Mouse (Mus musculus) neural tube, embryonic 12.5 days (tissue): ENCODE measurements around the gene Rtn4rl1. TPM values are rescaled to one million over a fixed set of nuclear protein-coding genes. Genes with fewer than 3 reads are reported as not detected.

Experiments
- ATAC-seq: fragments of 200-750 bp; cut with Nextera tagmentation; 2 replicates; pipeline ENCODE4 v1.8.0; 2017; ENCODE audit warnings: low read depth, mild to moderate bottlenecking, moderate TSS enrichment, moderate library complexity; ENCODE audit not compliant: low FRiP score
- H3K27ac ChIP-seq: fragments of 300-500 bp; sonication (generic); 2 replicates; pipeline ENCODE4 v1.5.1; 2016
- H3K27me3 ChIP-seq: fragments of 300-500 bp; sonication (generic); replicated peaks from 2 replicates; pipeline ENCODE4 v1.6.1; 2016; ENCODE audit warnings: mild to moderate bottlenecking
- H3K36me3 ChIP-seq: fragments of 300-500 bp; sonication (generic); 2 replicates; pipeline ENCODE4 v1.6.1; 2016; ENCODE audit warnings: mild to moderate bottlenecking
- H3K4me1 ChIP-seq: fragments of 300-500 bp; sonication (generic); 2 replicates; pipeline ENCODE4 v1.6.1; 2016
- H3K4me2 ChIP-seq: fragments of 300-500 bp; sonication (generic); replicated peaks from 2 replicates; pipeline ENCODE4 v1.6.1; 2016; ENCODE audit warnings: mild to moderate bottlenecking
- H3K4me3 ChIP-seq: fragments of 300-500 bp; sonication (generic); 2 replicates; pipeline ENCODE4 v1.5.1; 2016
- H3K9ac ChIP-seq: fragments of 300-500 bp; sonication (generic); 2 replicates; pipeline ENCODE4 v1.6.1; 2016; ENCODE audit warnings: mild to moderate bottlenecking
- H3K9me3 ChIP-seq: fragments of 300-500 bp; sonication (generic); 2 replicates; pipeline ENCODE4 v1.6.1; 2016; ENCODE audit warnings: mild to moderate bottlenecking
- WGBS: fragments of 180-500 bp; shearing (Covaris S2); methylation state at CpG from one replicate; pipeline ENCODE4 v1.1.7; 2016; 5-methylcytosine and 5-hydroxymethylcytosine counted together
- polyA plus RNA-seq: library from polyadenylated mRNA; unstranded; fragments of >200 nt; fragmentation: Nextera tagmentation; extraction: Ambion mirVana; gene quantifications from 2 replicates; pipeline ENCODE4 v1.2.1, GENCODE M21; 2016

The Rtn4rl1 gene
- polyA plus RNA-seq, 1 experiment from 2014 or later = 14.5 TPM

- H3K9ac ChIP-seq = no peak overlapping the region
- ATAC-seq = no peak
- no peaks in the 10 kb centered on the region for H3K27me3 ChIP-seq
- H3K4me2 ChIP-seq = no peak overlapping the region
- no peak overlapping the region for H3K4me3 ChIP-seq
- H3K36me3 ChIP-seq = no peaks in the 10 kb centered on the region
- 61% methylated on average over 7 of the region's 7 CpGs for WGBS
- H3K4me1 ChIP-seq = peaks cover 8% of the 10 kb centered on the region; the same call in 1 of the 2 replicates
- H3K9me3 ChIP-seq = no peaks in the 10 kb centered on the region
- no peak overlapping the region for H3K27ac ChIP-seq
These were observed 58.0 kb downstream of the Rtn4rl1 start for GRCm38 (mm10) chr11:75251557-75252070.

GRCm38 (mm10) chr11:75254252-75254912 lies 60.8 kb downstream of the Rtn4rl1 start:
- WGBS = 74% methylated on average over 13 of the region's 13 CpGs
- no peaks in the 10 kb centered on the region for H3K36me3 ChIP-seq

GRCm38 (mm10) chr11:75255330-75255729 lies 61.7 kb downstream of the Rtn4rl1 start:
- WGBS = 89% methylated on average over 5 of the region's 5 CpGs
- no peaks in the 10 kb centered on the region for H3K27me3 ChIP-seq
- no peak overlapping the region for H3K4me2 ChIP-seq
- no peak overlapping the region for H3K27ac ChIP-seq
- no peak for ATAC-seq
- H3K9ac ChIP-seq = no peak overlapping the region
- H3K4me1 ChIP-seq = peaks cover 4% of the 10 kb centered on the region; the same call in 1 of the 2 replicates
- H3K9me3 ChIP-seq = no peaks in the 10 kb centered on the region
- H3K36me3 ChIP-seq = no peaks in the 10 kb centered on the region
- no peak overlapping the region for H3K4me3 ChIP-seq

More at GRCm38 (mm10) chr11:75254252-75254912, 60.8 kb downstream of the Rtn4rl1 start:
- Histone ChIP-seq H3K27ac (no peak overlapping the region), H3K4me3 (no peak overlapping the region), H3K4me2 (no peak overlapping the region), H3K4me1 (no peaks in the 10 kb centered on the region), H3K9me3 (no peaks in the 10 kb centered on the region), H3K9ac (no peak overlapping the region), H3K27me3 (no peaks in the 10 kb centered on the region)
- ATAC-seq = no peak

GRCm38 (mm10) chr11:75257056-75257648 lies 63.6 kb downstream of the Rtn4rl1 start:
- no peak overlapping the region for H3K4me3 ChIP-seq

GRCm38 (mm10) chr11:75259416-75259815 lies 65.8 kb downstream of the Rtn4rl1 start:
- no peaks in the 10 kb centered on the region for H3K27me3 ChIP-seq
- no peaks in the 10 kb centered on the region for H3K9me3 ChIP-seq
- H3K9ac ChIP-seq = no peak overlapping the region
- no peaks in the 10 kb centered on the region for H3K36me3 ChIP-seq
- H3K4me2 ChIP-seq = no peak overlapping the region
- 70% methylated on average over 6 of the region's 6 CpGs for WGBS
- H3K4me3 ChIP-seq = no peak overlapping the region
- H3K4me1 ChIP-seq = peaks cover 39% of the 10 kb centered on the region
- no peak overlapping the region for H3K27ac ChIP-seq
- no peak for ATAC-seq

More at GRCm38 (mm10) chr11:75257056-75257648, 63.6 kb downstream of the Rtn4rl1 start:
- H3K4me1 ChIP-seq = peaks cover 18% of the 10 kb centered on the region
- ATAC-seq = no peak
- H3K9ac ChIP-seq = no peak overlapping the region
- H3K4me2 ChIP-seq = no peak overlapping the region
- H3K27ac ChIP-seq = no peak overlapping the region
- no peaks in the 10 kb centered on the region for H3K9me3 ChIP-seq
- H3K36me3 ChIP-seq = no peaks in the 10 kb centered on the region
- H3K27me3 ChIP-seq = no peaks in the 10 kb centered on the region
- 69% methylated on average over 4 of the region's 4 CpGs for WGBS

- H3K4me1 ChIP-seq = peaks cover 42% of the 10 kb centered on the region
- no peak for ATAC-seq
- 56% methylated on average over 10 of the region's 10 CpGs for WGBS
- H3K4me3 ChIP-seq = no peak overlapping the region
- H3K27me3 ChIP-seq = no peaks in the 10 kb centered on the region
- H3K9ac ChIP-seq = 0 out of 2 replicates have a peak overlapping the region, but pooled peaks have one; percentile 38
- H3K9me3 ChIP-seq = no peaks in the 10 kb centered on the region
- H3K36me3 ChIP-seq = no peaks in the 10 kb centered on the region
- no peak overlapping the region for H3K4me2 ChIP-seq
- no peak overlapping the region for H3K27ac ChIP-seq
These were observed 66.5 kb downstream of the Rtn4rl1 start for GRCm38 (mm10) chr11:75259996-75260561.

GRCm38 (mm10) chr11:75261016-75261415 lies 67.4 kb downstream of the Rtn4rl1 start:
- H3K36me3 ChIP-seq = no peaks in the 10 kb centered on the region

GRCm38 (mm10) chr11:75261730-75262129 lies 68.1 kb downstream of the Rtn4rl1 start:
- Histone ChIP-seq H3K4me2 (no peak overlapping the region), H3K27ac (no peak overlapping the region), H3K9ac (no peak overlapping the region), H3K4me3 (no peak overlapping the region), H3K9me3 (no peaks in the 10 kb centered on the region), H3K4me1 (peaks cover 49% of the 10 kb centered on the region), H3K36me3 (no peaks in the 10 kb centered on the region), H3K27me3 (no peaks in the 10 kb centered on the region)
- no peak; the same call in 1 of the 2 replicates for ATAC-seq
- 68% methylated on average over 4 of the region's 4 CpGs for WGBS

More at GRCm38 (mm10) chr11:75261016-75261415, 67.4 kb downstream of the Rtn4rl1 start:
- Histone ChIP-seq H3K9me3 (no peaks in the 10 kb centered on the region), H3K4me1 (peaks cover 49% of the 10 kb centered on the region), H3K9ac (no peak overlapping the region), H3K27ac (no peak overlapping the region), H3K27me3 (no peaks in the 10 kb centered on the region), H3K4me3 (no peak overlapping the region), H3K4me2 (no peak overlapping the region)
- WGBS = 83% methylated on average over 2 of the region's 2 CpGs
- no peak for ATAC-seq

- H3K4me1 ChIP-seq = peaks cover 49% of the 10 kb centered on the region
- no peak overlapping the region for H3K27ac ChIP-seq
- H3K9ac ChIP-seq = no peak overlapping the region
- WGBS = 94% methylated on average over 3 of the region's 3 CpGs
- ATAC-seq = no peak
- H3K4me2 ChIP-seq = no peak overlapping the region
- no peaks in the 10 kb centered on the region for H3K27me3 ChIP-seq
- H3K36me3 ChIP-seq = no peaks in the 10 kb centered on the region
- no peak overlapping the region for H3K4me3 ChIP-seq
- no peaks in the 10 kb centered on the region for H3K9me3 ChIP-seq
These were observed 68.6 kb downstream of the Rtn4rl1 start for GRCm38 (mm10) chr11:75262181-75262580.

GRCm38 (mm10) chr11:75262791-75263190 lies 69.2 kb downstream of the Rtn4rl1 start:
- no peak overlapping the region for H3K4me3 ChIP-seq
- H3K27me3 ChIP-seq = no peaks in the 10 kb centered on the region
- H3K9me3 ChIP-seq = no peaks in the 10 kb centered on the region
- no peak overlapping the region for H3K4me2 ChIP-seq
- H3K27ac ChIP-seq = peak overlapping the region; percentile 46; the same call in 1 of the 2 replicates
- H3K9ac ChIP-seq = 0 out of 2 replicates have a peak overlapping the region, but pooled peaks have one; percentile 8
- ATAC-seq = no peak
- 60% methylated on average over 5 of the region's 5 CpGs for WGBS
- H3K36me3 ChIP-seq = no peaks in the 10 kb centered on the region
- H3K4me1 ChIP-seq = peaks cover 49% of the 10 kb centered on the region

- Histone ChIP-seq H3K27me3 (no peaks in the 10 kb centered on the region), H3K27ac (0 out of 2 replicates have a peak overlapping the region, but pooled peaks have one; percentile 46), H3K36me3 (no peaks in the 10 kb centered on the region), H3K4me3 (no peak overlapping the region), H3K9ac (no peak overlapping the region), H3K4me2 (no peak overlapping the region), H3K4me1 (peaks cover 49% of the 10 kb centered on the region), H3K9me3 (no peaks in the 10 kb centered on the region)
- WGBS = 52% methylated on average over 15 of the region's 15 CpGs
- peak; percentile 26; the same call in 1 of the 2 replicates for ATAC-seq
These were observed 69.8 kb downstream of the Rtn4rl1 start for GRCm38 (mm10) chr11:75263274-75263963.

- H3K36me3 ChIP-seq = no peaks in the 10 kb centered on the region
- WGBS = 43% methylated on average over 6 of the region's 6 CpGs
- no peak overlapping the region for H3K9ac ChIP-seq
- peaks cover 49% of the 10 kb centered on the region for H3K4me1 ChIP-seq
- H3K4me3 ChIP-seq = no peak overlapping the region
- ATAC-seq = peak; percentile 55; the same call in 1 of the 2 replicates
- no peak overlapping the region for H3K27ac ChIP-seq
- no peak overlapping the region for H3K4me2 ChIP-seq
- H3K27me3 ChIP-seq = no peaks in the 10 kb centered on the region
- no peaks in the 10 kb centered on the region for H3K9me3 ChIP-seq
These were observed 70.4 kb downstream of the Rtn4rl1 start for GRCm38 (mm10) chr11:75263964-75264312.
